Mouse (Mus musculus): Measurements from ENCODE around the gene March10. TPM values are rescaled to one million over a fixed set of nuclear protein-coding genes. Genes with fewer than 3 reads are reported as not detected.

The March10 gene
- not detected for total RNA-seq (2021)
- long read RNA-seq, experiment 1 = 0 reads
- long read RNA-seq, experiment 2 = 0 reads

DNA sequence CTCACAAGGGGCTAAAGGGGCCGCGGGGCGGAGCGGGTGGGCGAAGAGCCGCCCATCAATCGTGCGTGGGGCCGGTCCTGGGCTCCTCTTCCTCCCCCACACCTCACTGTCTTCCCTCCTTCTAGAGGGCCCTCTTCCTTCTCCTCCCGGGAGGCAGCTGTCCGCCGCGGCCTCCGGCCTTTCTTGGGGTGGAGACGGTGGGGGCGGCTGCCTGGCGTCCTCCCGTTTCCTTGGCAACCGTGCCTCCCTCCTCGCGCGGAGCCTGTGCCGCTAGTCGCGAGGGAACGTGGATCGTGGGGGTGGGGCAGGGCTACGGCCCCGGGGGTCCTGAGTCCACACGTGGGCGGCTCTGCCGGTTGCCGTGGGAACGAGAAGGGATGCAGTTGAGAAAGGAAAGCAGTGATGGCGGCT, at the start of gene March10:
March10 (minus strand) TSS at position 239 of the 411 bp plus-strand sequence.
- DNase-seq = peak; percentile 51

DNA sequence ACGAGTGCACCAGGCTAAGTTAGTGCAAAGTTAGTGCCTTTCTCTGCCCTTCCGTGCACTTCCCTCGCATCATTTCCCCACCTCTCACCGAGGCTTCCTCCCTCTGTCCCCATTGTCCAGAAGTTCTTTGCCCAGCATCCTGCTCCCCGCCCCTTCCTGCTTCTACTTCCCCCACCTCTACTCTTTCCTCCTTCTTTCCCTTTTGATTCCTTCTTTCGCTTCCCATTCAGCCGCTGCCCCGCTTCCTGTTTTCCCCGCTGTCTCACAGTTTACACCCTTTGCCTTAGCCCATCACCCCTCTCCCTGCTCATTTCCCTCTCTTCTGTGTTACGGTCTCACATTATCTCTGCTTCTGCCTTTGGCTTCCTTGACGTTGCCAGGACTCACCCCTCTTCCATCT, 49.8 kb upstream of the March10 start:
- no peak for DNase-seq

DNA sequence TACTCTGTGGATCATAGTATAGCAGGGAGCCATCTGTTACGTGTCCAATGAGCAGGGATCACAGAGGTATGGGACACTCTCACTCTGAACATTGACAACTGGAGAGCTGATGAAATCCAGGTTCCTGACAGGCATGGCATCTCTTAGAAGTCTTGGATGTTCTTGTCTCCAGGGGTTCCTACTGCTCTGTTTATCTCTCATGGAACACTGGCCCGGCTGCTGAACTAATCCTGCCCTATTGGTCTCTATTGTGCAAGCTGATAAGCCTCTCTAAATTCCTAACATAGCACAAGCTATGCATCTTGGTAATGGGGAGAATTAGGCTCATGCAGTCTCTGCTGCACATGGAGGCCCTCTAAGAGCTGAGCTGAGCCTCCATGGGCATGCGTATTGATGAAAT, 48.5 kb upstream of the March10 start:
- no peak for DNase-seq

DNA sequence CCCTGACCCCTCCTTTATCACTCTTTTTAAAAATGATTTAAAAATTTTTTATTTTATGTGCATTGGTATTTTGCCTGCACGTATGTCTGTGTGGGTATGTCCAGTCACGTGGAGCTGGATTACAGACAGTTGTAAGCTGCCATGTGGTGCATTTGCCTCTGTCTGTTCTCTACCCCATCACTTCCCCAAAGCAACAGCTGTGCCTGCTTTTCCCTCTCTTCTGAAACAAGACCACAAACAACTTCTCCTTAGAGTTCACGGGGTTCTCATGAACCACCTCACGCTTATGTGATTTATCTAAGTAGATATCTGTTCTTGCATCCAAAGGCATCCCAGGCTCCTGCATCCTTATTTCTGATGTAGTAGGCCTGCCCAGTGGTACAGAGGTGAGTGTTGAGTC, 45.8 kb upstream of the March10 start:
- DNase-seq = no peak

DNA sequence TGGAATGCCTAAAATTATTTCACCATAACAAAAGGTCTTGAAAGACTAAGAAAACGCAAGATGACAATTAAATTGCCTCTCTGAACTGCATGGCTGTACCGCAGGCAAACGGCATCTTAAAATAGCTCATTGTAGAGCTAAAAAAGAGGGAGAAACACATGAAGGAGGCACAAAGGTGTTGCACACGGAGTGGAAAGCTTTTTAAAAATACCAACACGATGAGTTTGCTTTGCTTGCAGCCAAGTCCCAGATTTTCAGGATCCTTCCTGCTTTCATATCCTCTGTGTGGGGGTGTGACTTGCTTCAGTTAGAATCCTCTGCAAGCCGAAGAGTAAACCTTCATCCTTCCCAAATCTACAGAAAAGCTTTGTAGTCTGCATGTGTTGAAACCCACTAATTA, 41.0 kb upstream of the March10 start:
- no peak for DNase-seq

DNA sequence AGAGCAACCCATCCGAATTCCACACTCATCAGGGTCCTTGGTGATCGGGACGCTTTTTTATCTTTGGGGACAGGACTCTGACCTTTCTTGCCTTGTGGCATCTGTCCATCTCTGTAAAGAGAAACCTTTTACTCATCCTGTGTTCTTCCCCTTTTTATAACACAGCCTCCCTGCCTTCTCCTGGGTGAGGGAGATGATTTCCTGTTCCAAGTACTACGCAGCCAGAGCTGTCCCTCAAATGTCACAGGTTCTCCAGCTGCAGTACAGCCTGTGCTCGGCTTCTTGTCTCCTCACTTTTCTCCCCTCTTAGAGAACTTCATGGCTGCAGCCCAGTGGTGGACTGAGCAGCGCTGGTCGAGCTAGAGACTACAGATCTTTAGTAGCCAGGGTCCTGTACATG, 40.1 kb upstream of the March10 start:
- no peak for DNase-seq

DNA sequence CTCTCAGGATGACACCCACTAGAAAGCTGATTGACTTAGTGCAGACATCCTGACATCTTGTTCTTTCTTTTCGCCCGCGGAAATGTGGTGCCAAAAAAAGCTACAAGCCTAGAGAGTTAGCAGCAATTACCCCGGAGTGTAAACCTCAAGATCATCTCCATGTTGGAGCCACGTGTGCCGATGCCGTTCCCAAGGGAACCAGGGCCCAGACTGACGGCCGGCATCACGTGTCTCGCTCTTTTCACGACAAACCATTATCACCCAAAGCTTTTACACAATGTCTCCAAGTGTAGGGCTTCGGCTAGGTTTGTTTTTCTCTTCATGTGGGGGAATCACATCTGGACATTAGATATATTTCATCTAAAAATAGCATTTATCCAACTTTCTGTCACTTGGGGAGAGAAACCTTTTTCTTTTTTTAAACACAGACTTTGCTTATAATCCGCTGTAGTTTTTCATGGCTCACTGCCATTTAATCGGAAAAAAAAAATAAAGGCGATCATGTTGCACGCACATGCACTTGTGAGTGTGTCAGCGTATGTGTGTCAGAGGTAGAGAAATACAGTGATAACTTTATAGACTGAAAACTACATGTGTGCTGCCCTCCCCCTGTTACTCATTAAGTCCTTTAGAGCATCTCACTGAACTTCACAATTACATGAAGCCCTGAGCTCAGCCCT, 39.2 kb upstream of the March10 start:
- peak; percentile 24 for DNase-seq

DNA sequence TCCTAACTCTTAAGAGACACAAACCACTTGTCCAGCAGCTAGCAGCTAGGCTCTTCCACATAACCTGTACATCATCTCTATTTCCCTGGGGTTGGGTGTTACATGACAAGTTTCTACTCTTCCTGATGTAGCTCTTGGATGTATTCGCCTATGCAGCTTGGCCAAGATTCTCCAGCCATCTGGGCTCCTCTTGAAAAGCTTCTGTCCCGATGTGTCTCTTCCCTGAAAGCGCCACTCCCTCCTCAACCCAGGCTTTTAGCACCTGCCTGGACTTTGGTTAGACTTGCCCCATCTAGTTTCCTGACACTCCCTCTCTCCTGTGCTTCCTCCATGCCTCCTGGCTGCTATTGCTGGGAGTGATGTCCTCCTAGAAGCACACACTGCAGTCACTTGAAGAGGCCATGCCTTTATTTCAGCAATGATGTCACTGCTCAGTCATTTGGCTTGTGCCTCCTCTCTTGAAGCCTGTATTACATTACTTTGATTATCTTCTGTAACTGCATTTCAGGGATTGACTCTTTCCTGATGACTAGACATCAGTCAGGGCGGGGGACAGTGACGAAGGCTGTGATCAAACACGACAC, 38.3 kb upstream of the March10 start:
- DNase-seq = no peak

DNA sequence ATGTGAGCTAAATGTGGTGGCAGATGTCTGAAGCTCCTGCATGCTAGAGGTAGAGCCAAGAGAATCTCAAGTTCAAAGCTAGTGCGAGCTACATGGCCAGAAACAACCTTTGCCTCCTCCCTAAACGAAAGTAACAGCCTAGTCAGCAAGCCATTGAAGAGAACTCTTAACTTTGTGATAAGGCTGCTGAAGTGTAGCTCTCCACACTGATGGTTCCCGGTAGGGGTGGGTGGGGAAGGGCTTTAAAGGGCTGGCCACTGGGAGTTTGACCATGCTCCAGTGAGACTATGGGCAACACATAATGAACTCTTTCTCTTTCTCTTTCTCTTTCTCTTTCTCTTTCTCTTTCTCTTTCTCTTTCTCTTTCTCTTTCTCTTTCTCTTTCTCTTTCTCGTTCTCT, 35.9 kb upstream of the March10 start:
- no peak for DNase-seq

DNA sequence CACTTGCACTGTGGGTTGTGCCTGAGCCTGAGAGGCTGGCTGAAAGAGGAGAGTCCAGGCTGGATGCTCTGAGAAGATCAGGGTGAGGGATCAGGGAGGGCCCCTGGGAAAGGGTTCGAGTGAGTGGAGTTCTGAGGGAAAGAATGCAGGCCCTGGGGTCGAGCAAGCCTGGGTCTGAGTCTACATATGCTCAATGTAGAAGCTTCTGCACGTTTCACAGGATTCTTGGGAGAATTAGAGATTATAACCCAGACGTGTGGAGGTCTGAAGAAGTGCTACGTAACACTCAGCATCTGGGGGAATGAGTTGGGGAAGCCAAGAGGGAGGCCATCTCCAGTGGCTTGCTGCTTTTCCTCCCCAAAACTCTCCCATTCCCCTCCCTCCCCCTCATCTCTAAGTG, 34.4 kb upstream of the March10 start:
- no peak for DNase-seq

DNA sequence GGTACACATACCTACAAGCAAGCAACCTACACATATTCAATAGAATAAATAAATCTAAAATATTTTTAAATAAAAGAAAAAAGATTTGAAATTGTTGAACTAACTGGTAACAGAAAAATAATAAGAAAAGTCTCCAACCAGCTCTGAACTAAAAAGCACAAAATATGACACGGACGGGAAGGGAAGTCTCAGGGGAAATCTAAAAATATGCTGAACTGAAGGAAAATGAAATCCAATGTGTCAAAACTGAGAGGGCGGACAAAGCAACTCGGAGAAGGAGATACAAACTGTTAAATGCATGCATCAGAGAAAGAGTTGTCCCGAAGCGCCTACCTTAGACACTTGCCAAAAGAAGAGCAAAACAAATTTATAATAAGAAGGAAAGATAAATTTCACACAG, 28.9 kb upstream of the March10 start:
- no peak for DNase-seq

DNA sequence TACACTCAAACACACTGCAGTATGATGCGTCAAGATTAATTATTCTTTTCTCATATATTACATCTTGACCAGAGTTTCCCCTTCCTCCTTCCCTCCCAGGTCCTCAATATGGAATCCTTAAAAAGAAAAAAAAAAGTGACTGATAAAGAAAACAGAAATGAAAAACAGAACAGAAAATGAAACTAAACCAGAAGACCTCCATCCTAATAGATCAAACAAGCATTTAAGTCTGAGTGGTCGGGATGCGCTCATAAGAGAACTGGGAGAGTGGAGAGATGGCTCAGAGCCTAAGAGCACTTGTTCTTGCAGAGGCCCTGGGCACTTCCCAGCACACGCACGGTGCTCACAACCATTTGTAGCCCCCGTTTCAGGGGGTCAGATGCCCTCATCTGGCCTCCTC, 28.5 kb upstream of the March10 start:
- DNase-seq = no peak

DNA sequence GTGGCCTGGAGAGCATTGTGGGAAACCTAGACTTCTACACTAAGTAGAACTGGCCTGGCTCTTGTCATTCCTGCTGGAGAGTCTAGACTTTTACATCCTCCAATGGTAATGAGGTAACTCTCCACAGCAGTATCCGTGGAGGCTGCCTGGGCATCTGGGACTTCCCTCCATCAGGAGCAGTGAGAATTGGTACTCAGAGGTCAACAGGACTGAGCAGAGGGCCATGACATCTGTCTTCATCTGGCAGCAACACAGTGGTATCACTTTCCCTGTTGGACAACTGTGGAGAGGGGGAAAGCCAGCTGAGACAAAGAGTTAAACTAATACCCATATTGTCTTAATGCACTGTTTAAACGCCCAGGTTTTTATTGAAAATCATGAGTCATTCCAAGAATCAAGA, 26.2 kb upstream of the March10 start:
- DNase-seq = no peak

DNA sequence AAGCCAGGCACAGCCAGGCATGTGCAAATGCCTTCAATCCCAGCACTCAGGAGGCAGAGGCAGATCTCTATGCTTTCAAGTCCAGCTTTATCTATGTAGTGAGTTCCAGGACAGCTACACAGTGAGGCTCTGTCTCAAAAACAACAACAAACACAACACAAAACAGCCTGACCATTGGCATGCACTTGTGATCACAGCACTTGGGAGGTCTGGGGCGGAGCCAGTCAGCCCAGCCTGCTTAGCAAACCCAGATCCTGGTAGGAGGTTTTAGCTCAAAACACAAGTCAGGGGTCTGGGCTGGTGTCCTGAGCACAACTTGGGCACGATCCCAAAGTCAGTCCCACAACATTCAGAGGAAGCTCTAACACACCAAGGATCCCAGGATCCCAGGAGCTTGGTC, 18.2 kb upstream of the March10 start:
- DNase-seq = no peak

DNA sequence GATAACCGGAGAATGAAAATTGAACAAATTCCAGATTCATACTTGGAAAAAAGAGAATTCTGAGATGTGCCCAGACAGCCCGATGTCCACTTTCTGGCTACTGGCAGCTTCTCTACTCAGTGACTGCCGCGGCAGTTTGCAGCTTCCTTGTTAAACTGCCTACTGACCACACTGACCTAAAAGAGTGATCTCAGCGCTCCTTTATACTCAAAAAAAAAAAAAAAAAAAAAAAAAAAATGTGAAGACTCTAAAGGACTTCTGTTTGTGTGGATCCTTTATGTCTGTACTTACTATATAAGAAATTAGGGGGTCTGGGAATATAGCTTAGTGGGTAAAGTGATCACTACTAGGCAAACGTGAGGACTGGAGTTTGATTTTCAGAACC, 17.8 kb upstream of the March10 start:
- DNase-seq = no peak

DNA sequence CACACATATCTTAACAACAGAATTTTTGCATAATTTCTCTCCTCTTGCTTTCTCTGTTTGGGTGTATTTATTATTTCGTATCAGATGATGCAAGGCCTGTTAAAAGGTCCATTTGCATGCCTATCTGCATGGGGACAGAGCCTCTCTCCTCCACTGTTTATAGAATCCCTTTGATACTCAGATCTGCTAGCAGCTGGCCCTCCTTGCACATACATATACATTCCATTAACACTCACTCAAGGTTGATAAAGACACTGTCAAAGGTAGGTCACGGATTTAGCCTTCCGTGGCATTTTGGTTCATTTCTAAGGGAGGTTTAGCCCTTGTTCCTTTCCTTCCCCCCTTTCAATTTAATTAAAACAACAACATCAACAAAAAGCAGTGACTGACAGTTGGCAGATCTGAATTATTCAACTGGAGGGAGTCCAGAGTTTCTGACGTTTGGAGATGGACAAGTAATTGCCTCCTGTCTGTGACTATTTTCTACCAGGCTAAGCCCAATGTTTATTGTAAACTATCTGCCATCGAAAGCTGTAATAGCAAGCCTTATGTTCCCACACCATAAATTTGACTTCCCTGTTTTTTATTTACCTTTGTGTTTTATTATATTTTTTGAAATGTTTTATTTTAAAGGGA, 17.3 kb upstream of the March10 start:
- DNase-seq = no peak

DNA sequence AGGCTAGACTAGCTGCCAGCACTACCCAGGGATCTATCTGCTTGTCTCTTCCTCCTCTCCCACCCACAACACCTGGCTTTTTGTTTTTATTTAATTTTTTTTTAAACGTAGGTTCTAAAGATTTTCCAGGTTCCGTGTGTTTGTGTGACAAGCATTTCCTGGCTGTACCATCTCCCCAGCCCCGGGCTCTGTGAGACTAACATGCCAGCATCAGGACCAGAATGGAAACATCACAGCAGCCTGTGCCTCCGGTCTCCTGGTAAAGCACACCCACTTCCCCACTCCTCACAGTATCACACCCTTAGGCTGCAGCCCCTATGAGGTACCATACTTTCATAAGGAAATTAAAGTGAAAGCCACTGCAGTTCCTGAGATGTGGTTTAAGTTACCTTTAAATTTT, 16.1 kb upstream of the March10 start:
- DNase-seq = no peak

DNA sequence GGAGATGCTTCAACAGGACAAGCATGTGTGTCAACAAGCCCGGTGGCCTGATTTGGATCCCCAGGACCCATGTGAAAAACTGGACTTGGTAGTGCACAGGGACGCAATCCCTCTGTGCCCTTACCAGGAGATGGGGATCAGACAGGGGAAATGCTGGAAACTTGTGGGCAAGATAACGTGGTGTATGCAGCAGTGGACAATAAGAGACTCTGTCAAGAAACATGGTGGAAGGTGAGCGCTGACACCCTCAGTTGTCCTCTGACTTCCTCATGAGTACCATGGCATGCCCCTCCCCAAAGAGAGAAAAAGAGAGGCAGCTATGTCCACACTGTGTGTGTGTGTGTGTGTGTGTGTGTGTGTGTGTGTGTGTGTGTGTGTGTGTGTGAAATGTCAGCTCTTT, 14.4 kb upstream of the March10 start:
- no peak for DNase-seq

DNA sequence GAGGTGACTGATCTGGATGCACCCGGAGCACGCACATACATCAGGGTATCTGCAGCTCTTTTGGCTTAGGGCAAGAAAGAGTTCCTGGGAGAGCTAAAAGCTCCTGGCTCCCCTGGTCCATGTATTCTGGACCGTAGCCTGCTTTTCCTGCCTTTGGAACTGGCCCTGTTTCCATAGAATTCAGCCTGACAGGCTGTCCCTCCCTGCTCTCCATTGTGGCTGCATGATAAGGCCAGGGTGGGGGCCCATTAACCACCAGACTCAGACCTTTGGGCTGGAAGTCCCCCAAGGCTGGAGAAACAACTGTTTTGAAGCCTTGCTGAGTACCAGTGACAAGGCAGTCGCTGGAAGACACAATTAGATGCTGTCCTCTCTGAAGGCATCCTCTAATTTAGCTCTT, 13.0 kb upstream of the March10 start:
- DNase-seq = no peak

DNA sequence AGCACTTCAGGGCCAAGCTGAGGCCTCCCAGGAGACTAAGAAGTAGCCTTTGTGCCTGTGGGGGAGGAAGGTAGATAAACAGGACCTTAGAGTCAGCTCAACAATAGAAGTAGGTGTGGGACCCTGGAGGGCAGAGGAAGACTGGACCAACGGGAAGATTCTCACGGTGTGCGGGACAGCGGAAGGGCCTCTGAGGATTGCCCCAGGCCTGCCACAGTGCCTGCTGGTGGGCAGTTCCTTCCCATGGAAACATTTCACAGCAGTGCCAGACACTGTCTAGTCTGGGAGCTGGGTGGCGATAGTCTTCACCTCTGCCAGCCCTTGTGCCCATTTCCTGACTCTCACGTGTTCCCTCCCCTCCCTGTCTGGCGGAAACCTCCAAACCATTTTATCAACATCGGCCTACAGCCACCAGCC, 12.6 kb upstream of the March10 start:
- DNase-seq = no peak

DNA sequence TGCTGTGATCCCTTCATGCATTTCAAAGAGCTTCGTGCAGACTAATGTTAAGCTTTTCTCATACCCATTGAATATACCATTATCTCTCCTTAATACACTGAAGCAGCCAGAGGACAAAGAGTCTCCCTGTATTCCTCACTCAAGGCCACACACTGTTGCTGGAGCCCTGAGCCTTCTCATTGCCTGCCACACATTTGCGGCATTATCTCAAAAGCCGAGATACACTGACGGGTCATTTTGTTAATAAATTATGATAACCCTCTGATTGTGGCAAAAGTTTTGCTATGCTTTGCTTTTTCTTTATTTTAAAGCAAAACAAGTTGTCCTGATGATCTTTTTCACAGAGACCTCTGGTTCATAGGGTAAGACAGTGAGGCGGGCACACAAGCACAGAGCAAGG, 11.9 kb upstream of the March10 start:
- no peak for DNase-seq

DNA sequence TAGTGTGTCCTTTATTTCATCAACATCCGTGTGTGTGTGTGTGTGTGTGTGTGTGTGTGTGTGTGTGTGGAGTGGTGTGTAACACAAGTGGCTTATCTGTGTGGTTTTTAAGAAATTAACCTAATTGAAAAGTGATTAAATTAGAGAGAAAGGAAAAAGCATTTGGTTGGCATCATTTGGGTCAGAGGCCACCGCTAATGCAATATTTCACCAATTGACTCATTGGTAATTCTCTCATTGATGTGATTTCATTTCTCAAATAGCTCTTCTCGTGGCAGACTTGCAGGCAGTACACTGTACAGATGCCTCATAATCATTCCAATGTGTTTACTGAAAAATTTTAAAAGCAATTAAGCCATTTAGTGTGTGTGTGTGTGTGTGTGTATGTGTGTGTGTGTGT, 11.3 kb upstream of the March10 start:
- no peak for DNase-seq

DNA sequence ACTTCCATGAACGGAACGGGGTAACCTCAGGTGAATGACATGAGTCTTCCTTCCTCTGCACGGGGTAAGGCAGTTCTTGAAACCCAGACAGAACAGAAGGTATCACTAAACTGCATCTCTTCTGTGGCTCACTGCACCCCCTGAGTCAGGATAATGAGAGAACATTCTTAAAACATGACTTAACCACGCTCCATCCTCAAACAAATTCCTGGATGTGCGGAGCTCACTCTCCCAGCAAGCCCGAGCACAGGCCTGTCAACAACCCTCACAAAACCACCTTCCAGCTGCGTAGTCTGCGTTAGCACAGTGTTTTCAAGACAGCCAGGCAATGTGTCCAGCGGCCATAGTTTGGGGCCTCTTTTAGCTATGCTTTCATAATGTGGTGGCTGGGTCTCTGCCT, 10.7 kb upstream of the March10 start:
- no peak for DNase-seq

DNA sequence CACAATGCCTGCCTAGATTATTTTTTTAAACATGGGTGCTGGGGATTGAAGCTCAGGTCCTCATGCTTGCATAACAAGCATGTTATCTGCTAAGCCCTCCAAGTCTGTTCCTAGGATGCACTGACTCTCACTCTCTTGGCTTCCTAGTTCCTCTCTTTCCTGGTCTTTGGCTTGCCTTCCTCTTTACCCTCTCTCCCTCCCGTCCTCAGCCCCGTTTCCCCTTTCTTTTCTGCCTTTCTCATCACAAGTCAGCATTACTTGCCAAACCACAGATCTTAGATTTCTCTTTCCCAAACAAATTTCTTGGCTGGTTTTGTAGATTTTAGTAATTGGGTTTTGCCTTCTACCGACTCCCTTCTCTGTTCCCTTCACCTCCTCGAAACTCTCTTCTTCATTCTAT, 10.2 kb upstream of the March10 start:
- no peak for DNase-seq
